Mouse (Mus musculus) hindbrain, embryonic 12.5 days (tissue): ENCODE measurements at regions not wholly inside any gene's neighbourhood (a gene's known extent, or its start where the extent isn't known, plus 50 kb on each side); places are given as distances from the start of the nearest gene placed in this dataset.
A peak's percentile ranks its signal among the peaks of the same experiment; 100 is the strongest.

ENCODE experiments used
- ATAC-seq: fragments of 200-750 bp; cut with Nextera tagmentation; 2 replicates; pipeline ENCODE4 v1.8.0; 2017; ENCODE audit warnings: moderate TSS enrichment; ENCODE audit not compliant: low FRiP score
- H3K27ac ChIP-seq: fragments of 300-500 bp; sonication (generic); 2 replicates; pipeline ENCODE4 v1.5.1; 2016; ENCODE audit warnings: mild to moderate bottlenecking
- H3K27me3 ChIP-seq: fragments of 300-500 bp; sonication (generic); 2 replicates; pipeline ENCODE4 v1.6.1; 2016; ENCODE audit warnings: mild to moderate bottlenecking
- H3K36me3 ChIP-seq: fragments of 300-500 bp; sonication (generic); 2 replicates; pipeline ENCODE4 v1.6.1; 2016; ENCODE audit warnings: mild to moderate bottlenecking
- H3K4me1 ChIP-seq: fragments of 300-500 bp; sonication (generic); 2 replicates; pipeline ENCODE4 v1.6.1; 2016
- H3K4me2 ChIP-seq: fragments of 300-500 bp; sonication (generic); replicated peaks from 2 replicates; pipeline ENCODE4 v1.6.1; 2016; ENCODE audit warnings: mild to moderate bottlenecking
- H3K4me3 ChIP-seq: fragments of 300-500 bp; sonication (generic); 2 replicates; pipeline ENCODE4 v1.5.1; 2016; ENCODE audit warnings: mild to moderate bottlenecking
- H3K9ac ChIP-seq: fragments of 300-500 bp; sonication (generic); 2 replicates; pipeline ENCODE4 v1.6.1; 2016; ENCODE audit warnings: mild to moderate bottlenecking, moderate library complexity
- H3K9me3 ChIP-seq: fragments of 300-500 bp; sonication (generic); replicated peaks from 2 replicates; pipeline ENCODE4 v1.6.1; 2016; ENCODE audit warnings: mild to moderate bottlenecking
- WGBS: fragments of 180-500 bp; shearing (Covaris S2); methylation state at CpG from one replicate; pipeline ENCODE4 v1.1.7; 2016; 5-methylcytosine and 5-hydroxymethylcytosine counted together

- no peaks in the 10 kb centered on the region for H3K9me3 ChIP-seq
- no peaks in the 10 kb centered on the region for H3K27me3 ChIP-seq
- 74% methylated on average over 12 of the region's 12 CpGs for WGBS
- no peak overlapping the region for H3K9ac ChIP-seq
- H3K4me1 ChIP-seq, result no peaks in the 10 kb centered on the region
- H3K4me3 ChIP-seq, result no peak overlapping the region
- no peak for ATAC-seq
- no peak overlapping the region for H3K4me2 ChIP-seq
- H3K27ac ChIP-seq, result no peak overlapping the region
- no peaks in the 10 kb centered on the region for H3K36me3 ChIP-seq
Observed at GRCm38 (mm10) chr12:118583829-118584628, 262.1 kb upstream of the Sp8 start.

- H3K36me3 ChIP-seq, result no peaks in the 10 kb centered on the region
- H3K27me3 ChIP-seq, result no peaks in the 10 kb centered on the region
- H3K4me2 ChIP-seq, result no peak overlapping the region
- ATAC-seq, result no peak
- H3K9me3 ChIP-seq, result no peaks in the 10 kb centered on the region
- H3K9ac ChIP-seq, result no peak overlapping the region
- 87% methylated on average over 2 of the region's 2 CpGs for WGBS
- H3K4me3 ChIP-seq, result no peak overlapping the region
- H3K4me1 ChIP-seq, result no peaks in the 10 kb centered on the region; the same call in 1 of the 2 replicates
- no peak overlapping the region for H3K27ac ChIP-seq
Observed at GRCm38 (mm10) chr12:118569811-118570210, 268.6 kb upstream of the Sp4 start.

- Histone ChIP-seq H3K27ac (no peak overlapping the region), H3K9ac (no peak overlapping the region), H3K4me1 (peaks cover 8% of the 10 kb centered on the region), H3K27me3 (no peaks in the 10 kb centered on the region), H3K4me3 (no peak overlapping the region), H3K36me3 (no peaks in the 10 kb centered on the region), H3K4me2 (no peak overlapping the region), H3K9me3 (no peaks in the 10 kb centered on the region)
- no peak for ATAC-seq
Observed at GRCm38 (mm10) chr12:118566681-118567080, 265.4 kb upstream of the Sp4 start.

- no peaks in the 10 kb centered on the region for H3K36me3 ChIP-seq
- WGBS, result 30% methylated on average over 9 of the region's 9 CpGs
- H3K4me3 ChIP-seq, result no peak overlapping the region
- no peak overlapping the region for H3K4me2 ChIP-seq
- no peaks in the 10 kb centered on the region for H3K9me3 ChIP-seq
- no peak overlapping the region for H3K9ac ChIP-seq
- peaks cover 8% of the 10 kb centered on the region for H3K4me1 ChIP-seq
- no peak overlapping the region for H3K27ac ChIP-seq
- ATAC-seq, result peak; percentile 70
- H3K27me3 ChIP-seq, result no peaks in the 10 kb centered on the region
Observed at GRCm38 (mm10) chr12:118564394-118565112, 263.3 kb upstream of the Sp4 start.

GRCm38 (mm10) chr12:118562226-118562625 lies 261.0 kb upstream of the Sp4 start:
- Histone ChIP-seq H3K4me2 (no peak overlapping the region), H3K27ac (no peak overlapping the region)
- ATAC-seq, result no peak

GRCm38 (mm10) chr12:118549071-118549470 lies 247.8 kb upstream of the Sp4 start:
- no peaks in the 10 kb centered on the region for H3K27me3 ChIP-seq
- no peak for ATAC-seq
- no peaks in the 10 kb centered on the region for H3K9me3 ChIP-seq
- 79% methylated on average over 1 of the region's 1 CpGs for WGBS
- no peak overlapping the region for H3K27ac ChIP-seq
- no peak overlapping the region for H3K4me2 ChIP-seq
- H3K4me1 ChIP-seq, result no peaks in the 10 kb centered on the region
- H3K4me3 ChIP-seq, result no peak overlapping the region
- no peaks in the 10 kb centered on the region for H3K36me3 ChIP-seq
- H3K9ac ChIP-seq, result no peak overlapping the region

More at GRCm38 (mm10) chr12:118562226-118562625, 261.0 kb upstream of the Sp4 start:
- H3K4me1 ChIP-seq, result peaks cover 8% of the 10 kb centered on the region
- 58% methylated on average over 2 of the region's 2 CpGs for WGBS
- no peak overlapping the region for H3K9ac ChIP-seq
- no peaks in the 10 kb centered on the region for H3K9me3 ChIP-seq
- no peaks in the 10 kb centered on the region for H3K27me3 ChIP-seq
- H3K36me3 ChIP-seq, result no peaks in the 10 kb centered on the region
- H3K4me3 ChIP-seq, result no peak overlapping the region

- Histone ChIP-seq H3K27me3 (no peaks in the 10 kb centered on the region; the same call in none of the 2 replicates), H3K4me1 (no peaks in the 10 kb centered on the region), H3K36me3 (no peaks in the 10 kb centered on the region), H3K4me2 (no peak overlapping the region), H3K4me3 (no peak overlapping the region), H3K9ac (no peak overlapping the region), H3K27ac (no peak overlapping the region), H3K9me3 (no peaks in the 10 kb centered on the region)
- ATAC-seq, result no peak
- 45% methylated on average over 6 of the region's 6 CpGs for WGBS
Observed at GRCm38 (mm10) chr12:118540336-118540735, 239.1 kb upstream of the Sp4 start.

- WGBS, result 3% methylated on average over 9 of the region's 10 CpGs
- Histone ChIP-seq H3K36me3 (no peaks in the 10 kb centered on the region), H3K4me2 (peak overlapping the region; percentile 54), H3K27me3 (peaks cover 43% of the 10 kb centered on the region), H3K9ac (no peak overlapping the region), H3K4me1 (peaks cover 15% of the 10 kb centered on the region), H3K27ac (no peak overlapping the region), H3K9me3 (no peaks in the 10 kb centered on the region), H3K4me3 (peak overlapping the region; percentile 27)
- no peak for ATAC-seq
Observed at GRCm38 (mm10) chr12:118530514-118530913, 229.3 kb upstream of the Sp4 start.

GRCm38 (mm10) chr12:118529428-118530361 lies 228.5 kb upstream of the Sp4 start:
- Histone ChIP-seq H3K9ac (peak overlapping the region; percentile 18; the same call in 1 of the 2 replicates), H3K4me1 (peaks cover 15% of the 10 kb centered on the region), H3K36me3 (no peaks in the 10 kb centered on the region), H3K4me2 (peak overlapping the region; percentile 54), H3K4me3 (peak overlapping the region; percentile 27), H3K27me3 (peaks cover 43% of the 10 kb centered on the region), H3K27ac (no peak overlapping the region), H3K9me3 (no peaks in the 10 kb centered on the region)
- peak; percentile 70; the same call in 1 of the 2 replicates for ATAC-seq
- 2% methylated on average over 36 of the region's 36 CpGs for WGBS

- ATAC-seq, result no peak
- Histone ChIP-seq H3K4me1 (peaks cover 14% of the 10 kb centered on the region), H3K4me3 (no peak overlapping the region), H3K9me3 (no peaks in the 10 kb centered on the region), H3K4me2 (no peak overlapping the region), H3K27ac (no peak overlapping the region), H3K36me3 (no peaks in the 10 kb centered on the region), H3K27me3 (no peaks in the 10 kb centered on the region; the same call in 1 of the 2 replicates), H3K9ac (no peak overlapping the region)
- WGBS, result 41% methylated on average over 2 of the region's 2 CpGs
Observed at GRCm38 (mm10) chr12:118521770-118522169, 220.5 kb upstream of the Sp4 start.

GRCm38 (mm10) chr12:118521329-118521728 lies 220.1 kb upstream of the Sp4 start:
- Histone ChIP-seq H3K36me3 (no peaks in the 10 kb centered on the region), H3K4me3 (no peak overlapping the region), H3K27ac (no peak overlapping the region), H3K4me2 (no peak overlapping the region), H3K4me1 (peaks cover 14% of the 10 kb centered on the region), H3K27me3 (no peaks in the 10 kb centered on the region; the same call in 1 of the 2 replicates), H3K9me3 (no peaks in the 10 kb centered on the region), H3K9ac (no peak overlapping the region)
- WGBS, result 33% methylated on average over 1 of the region's 1 CpGs
- 0 out of 2 replicates have a peak, but pooled peaks have one; percentile 40 for ATAC-seq
